Mouse (Mus musculus) small intestine, adult 2 months (tissue): ENCODE measurements around the gene Hspbp1. TPM values are rescaled to one million over a fixed set of nuclear protein-coding genes. Genes with fewer than 3 reads are reported as not detected.

Experiments
- H3K27ac ChIP-seq: fragments of 200-500 bp; 2 replicates; pipeline ENCODE4 v1.5.1; 2012; ENCODE audit warnings: low read depth, low read length, control low read depth, inconsistent platforms; ENCODE audit not compliant: insufficient read depth
- H3K27me3 ChIP-seq: fragments of 200-500 bp; 2 replicates; pipeline ENCODE4 v1.6.1; 2012; ENCODE audit warnings: mild to moderate bottlenecking, moderate library complexity, low read length, inconsistent platforms; ENCODE audit not compliant: control insufficient read depth, insufficient read depth
- H3K36me3 ChIP-seq: fragments of 200-500 bp; 2 replicates; pipeline ENCODE4 v1.6.1; 2012; ENCODE audit warnings: mild to moderate bottlenecking, low read length, control low read depth, inconsistent platforms; ENCODE audit not compliant: control insufficient read depth, insufficient read depth
- H3K4me1 ChIP-seq: fragments of 200-500 bp; 2 replicates; pipeline ENCODE4 v1.6.1; 2012; ENCODE audit warnings: low read length, inconsistent platforms, mixed read lengths; ENCODE audit not compliant: control insufficient read depth, insufficient read depth, insufficient read length
- H3K4me3 ChIP-seq: fragments of 200-500 bp; 2 replicates; pipeline ENCODE4 v1.5.1; 2012; ENCODE audit warnings: low read depth, mild to moderate bottlenecking, control low read depth, inconsistent platforms, low read length, moderate library complexity
- CTCF ChIP-seq: fragments of 200-500 bp; IDR thresholded peaks from 2 replicates; pipeline ENCODE4 v1.5.1; 2012; ENCODE audit warnings: low read depth, mild to moderate bottlenecking, control low read depth, inconsistent platforms, low read length, moderate library complexity, mixed read lengths; ENCODE audit not compliant: insufficient replicate concordance, insufficient read length; ENCODE audit errors: extremely low read depth
- POLR2A ChIP-seq: fragments of 200-500 bp; IDR thresholded peaks from 2 replicates; pipeline ENCODE4 v1.6.1; 2012; ENCODE audit warnings: low read depth, mild to moderate bottlenecking, control low read depth, inconsistent platforms, low read length, moderate library complexity
- WGBS: fragments of 180-500 bp; shearing (Covaris S2); methylation state at CpG from one replicate; pipeline ENCODE4 v1.1.7; 2018; 5-methylcytosine and 5-hydroxymethylcytosine counted together
- polyA plus RNA-seq: library from polyadenylated mRNA; depleted of rRNA; stranded (reverse); fragments of >200 nt; gene quantifications from 2 replicates; pipeline ENCODE4 v1.2.3, GENCODE M21; 2012

The Hspbp1 gene
- polyA plus RNA-seq, 1 experiment = 29.0 TPM

DNA sequence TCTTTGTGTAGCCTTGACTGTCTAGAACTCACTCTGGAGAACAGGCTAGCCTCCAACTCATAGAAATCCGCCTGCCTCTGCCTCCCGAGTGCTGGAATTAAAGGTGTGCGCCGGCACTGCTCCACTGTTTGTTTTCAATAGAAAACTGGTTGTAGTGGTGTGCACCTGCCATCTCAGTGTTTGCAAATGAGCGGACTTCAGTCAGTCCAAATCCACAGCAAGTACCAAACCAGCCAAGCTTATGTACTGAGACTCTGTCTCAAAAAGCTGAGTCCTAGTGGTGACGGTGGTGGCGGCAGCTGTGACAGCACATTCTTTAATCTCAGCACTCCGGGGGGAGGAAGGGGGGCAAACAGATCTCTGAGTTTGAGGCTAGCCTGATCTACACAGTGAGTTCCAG lies 16.4 kb downstream of the Hspbp1 start:
- TF ChIP-seq CTCF = no peak
- no peak for TF ChIP-seq POLR2A
- WGBS = 96% methylated on average over 8 of the region's 8 CpGs
- H3K27me3 ChIP-seq = no peaks in the 10 kb centered on the region
- peaks cover under 1% of the 10 kb centered on the region; the same call in 1 of the 2 replicates for H3K4me1 ChIP-seq
- H3K36me3 ChIP-seq = peaks cover 12% of the 10 kb centered on the region
- no peak overlapping the region for H3K4me3 ChIP-seq
- no peak overlapping the region for H3K27ac ChIP-seq

DNA sequence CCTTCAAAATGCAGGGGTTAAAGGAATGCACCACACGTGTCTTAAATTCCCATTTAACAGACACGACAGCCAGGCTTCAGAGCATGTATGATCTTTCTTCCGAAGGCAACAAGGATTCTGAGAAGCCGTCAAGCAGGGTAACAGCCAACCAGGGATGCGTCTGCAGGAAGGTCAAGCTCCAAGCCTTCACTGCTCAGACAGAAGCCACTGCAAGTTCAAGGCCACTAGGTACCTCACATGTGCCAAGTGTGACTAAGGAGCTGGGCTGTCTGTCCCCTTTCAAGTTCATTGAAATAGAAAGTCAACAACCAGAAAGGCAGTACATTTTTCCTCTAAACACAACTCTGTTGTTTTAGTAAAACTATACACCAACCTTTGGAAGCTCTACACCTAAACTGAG lies 18.0 kb downstream of the Hspbp1 start:
- H3K4me1 ChIP-seq = peaks cover 5% of the 10 kb centered on the region; the same call in 1 of the 2 replicates
- TF ChIP-seq CTCF = no peak
- no peak for TF ChIP-seq POLR2A
- 97% methylated on average over 5 of the region's 5 CpGs for WGBS
- no peak overlapping the region for H3K27ac ChIP-seq
- H3K4me3 ChIP-seq = no peak overlapping the region
- no peaks in the 10 kb centered on the region for H3K27me3 ChIP-seq
- H3K36me3 ChIP-seq = peaks cover 12% of the 10 kb centered on the region

DNA sequence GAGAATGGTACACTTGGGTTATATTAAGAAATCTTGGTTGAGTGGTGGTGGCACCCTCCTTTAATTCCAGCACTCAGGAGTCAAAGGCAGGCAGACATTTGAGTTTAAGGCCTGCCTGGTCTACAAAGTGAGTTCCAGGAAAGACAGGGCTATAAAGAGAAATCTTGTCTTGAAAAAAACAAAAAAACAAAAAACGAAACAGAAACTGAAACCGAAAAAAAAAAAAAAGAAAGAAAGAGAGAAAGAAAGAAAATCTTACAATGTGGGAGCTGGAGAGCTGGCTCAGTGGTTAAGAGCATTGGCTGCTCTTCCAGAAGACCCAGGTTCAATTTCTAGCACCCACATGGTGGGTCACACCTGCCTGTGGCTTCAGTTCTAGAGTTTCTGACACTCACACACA lies 21.1 kb downstream of the Hspbp1 start:
- peaks cover 7% of the 10 kb centered on the region; the same call in 1 of the 2 replicates for H3K4me1 ChIP-seq
- no peak overlapping the region for H3K27ac ChIP-seq
- no peak overlapping the region for H3K4me3 ChIP-seq
- WGBS = 57% methylated on average over 2 of the region's 2 CpGs
- peaks cover 7% of the 10 kb centered on the region for H3K36me3 ChIP-seq
- TF ChIP-seq POLR2A (no peak), CTCF (no peak)
- H3K27me3 ChIP-seq = no peaks in the 10 kb centered on the region

DNA sequence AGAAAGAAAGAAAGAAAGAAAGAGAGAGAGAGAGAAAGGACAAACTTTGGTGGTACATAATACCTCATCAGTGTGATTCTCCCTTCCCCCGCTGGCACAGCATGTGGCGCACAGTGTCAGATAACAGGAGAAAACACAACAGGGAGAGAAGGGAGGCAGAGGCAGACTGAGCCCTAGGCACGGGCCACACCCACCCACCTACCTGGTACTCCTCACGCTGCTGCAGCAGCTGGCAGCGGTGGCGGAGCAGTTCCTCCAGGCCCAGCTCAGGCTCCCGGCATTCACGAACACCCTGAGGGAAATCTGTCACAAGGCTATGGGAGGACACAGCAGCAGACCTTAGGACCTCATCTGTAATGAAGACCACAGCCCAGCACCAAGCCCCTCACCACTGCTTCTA lies 21.7 kb downstream of the Hspbp1 start:
- H3K27me3 ChIP-seq = no peaks in the 10 kb centered on the region
- 87% methylated on average over 8 of the region's 8 CpGs for WGBS
- H3K4me1 ChIP-seq = peaks cover 7% of the 10 kb centered on the region; the same call in 1 of the 2 replicates
- H3K36me3 ChIP-seq = peaks cover 7% of the 10 kb centered on the region
- H3K4me3 ChIP-seq = no peak overlapping the region
- H3K27ac ChIP-seq = no peak overlapping the region
- TF ChIP-seq CTCF (no peak), POLR2A (no peak)

DNA sequence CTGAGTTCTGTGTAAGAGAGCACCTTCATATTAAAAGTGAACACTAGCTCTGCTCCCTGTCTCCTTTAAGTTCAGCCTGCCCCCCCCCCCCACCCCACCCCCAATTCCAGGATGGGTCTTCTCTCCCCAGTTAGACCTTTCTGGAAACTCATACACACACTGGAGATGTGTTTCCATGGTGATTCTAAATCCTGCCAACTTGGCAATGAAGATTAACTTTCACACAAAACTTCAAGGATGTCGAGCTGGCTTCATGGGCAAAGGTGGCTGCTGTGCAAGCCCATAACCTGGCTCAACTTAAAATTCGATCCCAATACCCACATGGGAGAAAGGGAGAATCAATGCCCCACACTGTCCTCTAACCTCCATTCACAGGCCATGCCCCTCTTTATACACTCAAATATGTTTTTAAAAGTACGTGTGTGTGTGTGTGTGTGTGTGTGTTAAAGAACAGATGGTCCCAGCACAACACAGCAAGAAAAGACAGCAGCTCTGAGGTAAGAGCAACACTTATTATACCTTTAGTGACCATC lies 24.9 kb downstream of the Hspbp1 start:
- TF ChIP-seq POLR2A = no peak
- TF ChIP-seq CTCF = no peak
- Histone ChIP-seq H3K4me3 (no peak overlapping the region), H3K4me1 (peaks cover 20% of the 10 kb centered on the region; the same call in 1 of the 2 replicates), H3K27me3 (no peaks in the 10 kb centered on the region), H3K36me3 (peaks cover 3% of the 10 kb centered on the region; the same call in 1 of the 2 replicates), H3K27ac (0 out of 2 replicates have a peak overlapping the region, but pooled peaks have one; percentile 87)
- 56% methylated on average over 3 of the region's 3 CpGs for WGBS

DNA sequence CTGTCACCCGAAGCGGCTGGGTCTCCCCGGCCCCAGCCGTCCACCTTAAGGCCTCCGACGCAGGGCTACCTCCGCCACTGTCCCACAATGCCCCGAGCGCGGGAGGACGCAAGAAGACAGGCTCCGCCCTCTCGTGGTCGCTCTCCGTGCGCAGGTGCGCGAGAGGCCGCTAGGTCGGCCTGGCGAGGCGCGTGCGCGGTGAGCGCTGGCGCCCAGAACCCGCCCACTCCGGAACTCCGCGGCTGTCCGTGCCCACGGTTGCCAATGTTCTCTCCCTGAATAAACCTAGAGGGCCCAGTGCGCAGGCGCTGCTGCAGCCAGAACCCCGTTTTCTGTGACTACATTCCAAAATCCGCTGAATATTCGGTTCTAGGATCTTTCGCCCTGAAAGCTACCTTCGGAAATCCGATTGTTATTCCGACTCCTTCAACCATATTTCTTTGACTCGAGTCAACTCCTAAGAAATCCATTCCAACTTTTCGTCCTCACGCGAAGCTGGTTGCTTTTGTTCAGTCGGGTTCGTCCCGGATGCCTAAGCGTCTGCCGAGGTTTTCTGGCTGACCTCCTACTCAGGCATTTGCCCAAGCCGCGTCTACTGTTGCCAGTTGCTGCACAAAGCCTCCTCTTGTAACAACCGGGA lies 25.8 kb downstream of the Hspbp1 start, which contains the start of gene Ppp6r1:
Gene Ppp6r1, minus strand, starts transcription at position 108 of the 640 bp plus-strand sequence.
- H3K4me3 ChIP-seq = peak within 1 kb of the TSS; percentile 93
- TF ChIP-seq POLR2A = peak; percentile 97
- TF ChIP-seq CTCF = peak; percentile 18; the same call in 1 of the 2 replicates
- peaks cover 23% of the 10 kb centered on the region; the same call in 1 of the 2 replicates for H3K4me1 ChIP-seq
- peak within 1 kb of the TSS; percentile 87 for H3K27ac ChIP-seq
- H3K36me3 ChIP-seq = no peaks in the 10 kb centered on the region
- no peaks in the 10 kb centered on the region for H3K27me3 ChIP-seq
- WGBS = under 1% methylated on average over 54 of the region's 54 CpGs

DNA sequence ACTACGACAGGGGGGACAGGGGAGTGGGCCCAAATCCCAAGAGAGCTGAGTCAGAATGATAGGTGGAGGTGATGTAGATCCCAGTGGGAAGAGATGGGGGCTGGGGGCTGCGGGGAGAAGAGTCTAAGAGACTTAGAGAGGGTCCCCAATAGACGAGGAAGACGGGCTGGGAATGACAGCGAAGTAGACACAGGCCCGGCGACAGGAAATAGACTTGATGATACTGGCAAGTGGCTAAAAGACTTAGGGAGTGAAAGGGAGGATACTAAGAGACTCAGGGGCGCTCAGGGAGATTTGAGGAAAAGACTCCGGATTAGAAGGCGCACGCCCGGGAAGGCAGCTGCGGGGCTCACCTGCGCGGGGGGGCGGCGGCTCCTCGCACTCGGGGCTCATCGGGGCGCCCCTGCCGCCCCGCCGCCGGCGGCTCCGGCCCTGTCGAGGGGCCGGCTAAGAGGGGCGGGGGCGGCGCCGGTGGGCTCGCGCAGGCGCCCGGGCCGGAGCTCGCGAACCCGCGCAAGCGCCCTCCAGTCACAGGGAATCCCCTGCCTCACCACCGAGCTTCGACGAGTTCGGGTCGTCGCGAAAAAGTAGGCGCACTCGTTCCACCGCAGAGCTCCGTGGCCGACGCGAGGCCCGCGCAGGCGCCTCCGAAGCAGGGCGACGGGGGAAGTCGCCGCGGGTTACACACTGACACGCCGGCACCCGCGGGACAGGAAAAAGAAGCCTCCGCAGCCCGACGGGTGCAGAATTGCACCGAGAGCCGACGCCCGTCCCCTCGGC lies 26.6 kb downstream of the Hspbp1 start:
- WGBS = under 1% methylated on average over 78 of the region's 78 CpGs
- TF ChIP-seq POLR2A (no peak), CTCF (no peak)
- Histone ChIP-seq H3K4me3 (peak overlapping the region; percentile 93), H3K27me3 (no peaks in the 10 kb centered on the region), H3K4me1 (peaks cover 25% of the 10 kb centered on the region; the same call in 1 of the 2 replicates), H3K27ac (peak overlapping the region; percentile 85), H3K36me3 (peaks cover 3% of the 10 kb centered on the region; the same call in 1 of the 2 replicates)
